Mouse (Mus musculus) bone marrow macrophage, adult 2 months (primary cell): ENCODE results near the gene Cdh13. TPM values are rescaled to one million over a fixed set of nuclear protein-coding genes. Genes with fewer than 3 reads are reported as not detected.

ENCODE experiments used
- H3K27ac ChIP-seq: 2 replicates; pipeline ENCODE4 v1.5.1; 2012; ENCODE audit warnings: low read depth, low read length; ENCODE audit not compliant: insufficient read depth
- H3K4me1 ChIP-seq: 2 replicates; pipeline ENCODE4 v1.6.1; 2012; ENCODE audit warnings: low read length; ENCODE audit not compliant: control insufficient read depth, insufficient read depth
- H3K4me3 ChIP-seq: 2 replicates; pipeline ENCODE4 v1.5.1; 2012; ENCODE audit warnings: mild to moderate bottlenecking, low read length, moderate library complexity; ENCODE audit not compliant: insufficient read depth
- CTCF ChIP-seq: IDR thresholded peaks from 2 replicates; pipeline ENCODE4 v1.5.1; 2012; ENCODE audit warnings: low read depth, mild to moderate bottlenecking, low read length, moderate library complexity
- POLR2A ChIP-seq: IDR thresholded peaks from 2 replicates; pipeline ENCODE4 v1.6.1; 2012; ENCODE audit warnings: mild to moderate bottlenecking, low read depth, low read length, borderline replicate concordance
- polyA plus RNA-seq: library from polyadenylated mRNA; stranded (reverse); fragments of >200 nt; gene quantifications from 2 replicates; pipeline ENCODE4 v1.2.4, GENCODE M21; 2012; ENCODE audit not compliant: missing spikeins, insufficient read depth, insufficient read length

Cdh13 gene
- polyA plus RNA-seq, 1 experiment: not detected

DNA sequence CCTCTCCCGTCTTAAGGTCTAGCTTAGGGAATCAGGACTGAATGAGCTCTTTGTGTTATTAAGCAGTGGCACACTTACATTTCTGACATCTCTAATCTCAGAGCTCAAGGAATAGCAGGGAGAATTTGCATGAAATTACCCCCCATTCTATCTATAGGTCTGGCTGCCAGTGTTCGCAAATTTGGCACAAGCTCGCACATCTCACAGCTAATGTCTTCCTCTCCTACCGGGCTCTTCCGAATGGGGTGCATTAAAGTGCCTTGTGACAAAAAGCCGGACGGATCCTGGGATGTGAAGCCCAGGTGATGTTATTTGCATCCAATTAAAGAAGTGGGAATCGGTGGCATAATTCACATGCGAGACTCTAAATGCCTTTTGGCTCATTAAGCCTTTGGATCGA, 153.6 kb downstream of the Cdh13 start:
- H3K27ac ChIP-seq: no peak overlapping the region
- H3K4me1 ChIP-seq: no peaks in the 10 kb centered on the region
- no peak overlapping the region for H3K4me3 ChIP-seq
- TF ChIP-seq CTCF: no peak
- TF ChIP-seq POLR2A: no peak

DNA sequence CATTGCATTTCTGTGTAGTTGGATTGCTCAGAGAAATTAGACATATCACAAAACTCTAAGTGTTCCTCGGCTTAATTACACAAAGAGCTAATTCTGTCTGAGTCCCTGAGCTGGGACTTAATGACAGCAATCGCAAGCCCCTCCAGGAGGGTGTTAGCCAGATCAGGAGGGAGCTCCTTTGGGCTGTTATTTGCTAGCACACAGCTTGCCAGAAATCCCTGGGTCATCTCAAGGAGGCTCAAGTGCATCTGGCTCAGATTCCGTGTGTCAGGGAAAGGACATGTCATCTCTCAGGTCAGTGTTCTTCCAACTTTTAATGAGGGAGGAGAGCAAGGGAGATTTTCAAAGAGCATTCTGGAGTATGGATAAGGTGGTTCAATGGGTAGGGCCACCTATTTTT, 154.3 kb downstream of the Cdh13 start:
- no peak for TF ChIP-seq POLR2A
- no peak for TF ChIP-seq CTCF
- Histone ChIP-seq H3K27ac (no peak overlapping the region), H3K4me1 (no peaks in the 10 kb centered on the region), H3K4me3 (no peak overlapping the region)

- Histone ChIP-seq H3K4me1 (no peaks in the 10 kb centered on the region), H3K27ac (no peak overlapping the region), H3K4me3 (no peak overlapping the region)
- TF ChIP-seq CTCF (no peak), POLR2A (no peak)
Observed at GRCm38 (mm10) chr8:118439857-118440256, 156.3 kb downstream of the Cdh13 start.

GRCm38 (mm10) chr8:118443361-118443760, 159.8 kb downstream of the Cdh13 start:
- Histone ChIP-seq H3K4me3 (no peak overlapping the region), H3K27ac (no peak overlapping the region), H3K4me1 (no peaks in the 10 kb centered on the region)
- TF ChIP-seq POLR2A (no peak), CTCF (no peak)

GRCm38 (mm10) chr8:118444651-118445207, 161.2 kb downstream of the Cdh13 start:
- H3K4me3 ChIP-seq: no peak overlapping the region
- no peaks in the 10 kb centered on the region for H3K4me1 ChIP-seq
- no peak overlapping the region for H3K27ac ChIP-seq
- TF ChIP-seq POLR2A: no peak
- TF ChIP-seq CTCF: no peak

DNA sequence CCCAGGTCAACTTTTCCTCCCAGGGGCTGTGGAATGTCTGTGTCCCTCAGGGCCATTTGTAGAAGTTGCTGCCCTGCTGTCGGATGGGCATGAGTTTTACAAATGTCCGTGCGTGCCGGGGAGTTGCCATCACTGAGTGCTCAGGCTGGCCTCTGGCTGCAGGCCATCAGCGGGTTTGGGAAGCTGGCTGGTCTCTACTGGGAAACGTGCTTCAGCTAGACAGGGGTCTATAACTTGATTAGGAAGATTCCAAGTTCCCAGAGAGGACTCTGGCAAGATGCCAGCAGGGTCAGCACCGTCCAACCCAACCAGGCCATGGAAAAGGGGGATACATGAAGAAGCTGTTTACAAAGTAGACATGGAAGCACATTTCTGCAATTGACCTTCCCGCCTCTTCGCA, 163.0 kb downstream of the Cdh13 start:
- no peaks in the 10 kb centered on the region for H3K4me1 ChIP-seq
- no peak overlapping the region for H3K4me3 ChIP-seq
- no peak overlapping the region for H3K27ac ChIP-seq
- no peak for TF ChIP-seq POLR2A
- no peak for TF ChIP-seq CTCF

GRCm38 (mm10) chr8:118448011-118448410, 164.5 kb downstream of the Cdh13 start:
- no peak overlapping the region for H3K27ac ChIP-seq
- H3K4me3 ChIP-seq: no peak overlapping the region
- TF ChIP-seq CTCF (no peak), POLR2A (no peak)
- no peaks in the 10 kb centered on the region for H3K4me1 ChIP-seq

- Histone ChIP-seq H3K4me3 (no peak overlapping the region), H3K27ac (no peak overlapping the region), H3K4me1 (no peaks in the 10 kb centered on the region)
- TF ChIP-seq CTCF: no peak
- TF ChIP-seq POLR2A: no peak
Observed at GRCm38 (mm10) chr8:118452445-118453103, 169.0 kb downstream of the Cdh13 start.

DNA sequence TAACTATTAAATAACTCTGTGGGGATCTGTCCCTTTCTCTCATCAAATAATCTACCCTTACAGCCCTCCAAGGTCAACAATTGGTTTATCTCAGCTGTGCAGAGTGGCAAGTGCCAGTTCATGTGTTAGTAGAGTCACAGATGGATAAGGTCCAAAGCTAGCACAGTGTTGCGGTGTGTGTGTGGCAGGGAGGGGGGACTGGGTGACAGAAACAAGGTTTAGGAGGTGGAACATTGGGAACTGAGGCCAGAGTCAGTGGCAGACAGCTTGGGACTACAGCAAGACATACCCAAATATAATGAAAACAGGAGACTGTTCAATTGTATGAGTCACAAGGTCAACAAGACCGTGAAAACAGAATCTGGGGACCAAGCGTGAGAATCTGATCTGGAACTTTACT, 171.7 kb downstream of the Cdh13 start:
- H3K4me3 ChIP-seq: no peak overlapping the region

DNA sequence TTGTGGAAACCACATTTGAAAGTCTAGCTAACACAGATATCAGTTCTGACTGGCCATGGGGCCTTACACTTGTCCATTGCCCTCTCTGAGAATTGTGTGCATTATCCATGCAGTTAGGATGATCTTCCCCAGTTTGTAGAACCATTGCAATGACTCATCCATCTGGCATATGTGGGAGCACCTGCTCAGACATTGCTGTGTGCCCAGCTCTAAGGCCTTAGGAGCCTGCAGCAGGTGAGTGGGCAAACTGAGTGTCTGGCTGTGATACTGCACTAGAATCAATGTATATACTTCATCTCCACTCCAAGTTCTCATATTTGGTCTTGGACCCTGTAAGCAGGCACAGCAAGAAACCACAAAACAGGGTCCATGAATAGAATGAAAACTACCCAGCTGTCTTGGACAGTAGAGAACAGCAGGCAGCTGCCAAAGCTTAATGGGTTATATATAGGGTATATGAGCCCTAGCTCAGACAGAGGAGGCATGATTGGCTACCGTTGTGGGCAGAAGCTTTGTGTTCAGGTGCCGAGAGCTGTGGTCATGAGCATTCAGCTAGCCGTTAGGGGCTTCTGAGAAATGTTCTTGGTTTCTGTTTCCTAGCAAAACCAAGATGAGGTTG, 181.9 kb downstream of the Cdh13 start:
- no peak overlapping the region for H3K27ac ChIP-seq
- H3K4me1 ChIP-seq: no peaks in the 10 kb centered on the region
- no peak overlapping the region for H3K4me3 ChIP-seq
- TF ChIP-seq CTCF (no peak), POLR2A (no peak)

More for the DNA sequence above, 171.7 kb downstream of the Cdh13 start:
- H3K4me1 ChIP-seq: no peaks in the 10 kb centered on the region
- H3K27ac ChIP-seq: no peak overlapping the region
- TF ChIP-seq POLR2A: no peak
- TF ChIP-seq CTCF: no peak
